Mouse (Mus musculus) lung, postnatal 0 days (tissue): ENCODE measurements at regions not wholly inside any gene's neighbourhood (a gene's known extent, or its start where the extent isn't known, plus 50 kb on each side); places are given as distances from the start of the nearest gene placed in this dataset.

Experiments used
- ATAC-seq: fragments of 200-750 bp; cut with Nextera tagmentation; 2 replicates; pipeline ENCODE4 v1.8.0; 2017; ENCODE audit warnings: moderate library complexity
- DNase-seq: peaks from one replicate; pipeline ENCODE4 v3.0.0-alpha.2; 2016; ENCODE audit warnings: low spot score
- H3K27ac ChIP-seq: fragments of 300-500 bp; sonication (generic); 2 replicates; pipeline ENCODE4 v1.5.1; 2014; ENCODE audit warnings: antibody characterized with exemption, mild to moderate bottlenecking, low read length, mixed read lengths
- H3K27me3 ChIP-seq: fragments of 300-500 bp; sonication (generic); replicated peaks from 2 replicates; pipeline ENCODE4 v1.6.1; 2014; ENCODE audit warnings: low read length, mixed read lengths; ENCODE audit not compliant: insufficient read depth
- H3K36me3 ChIP-seq: fragments of 300-500 bp; sonication (generic); 2 replicates; pipeline ENCODE4 v1.6.1; 2014; ENCODE audit warnings: low read length, mixed read lengths; ENCODE audit not compliant: insufficient read depth
- H3K4me1 ChIP-seq: fragments of 300-500 bp; sonication (generic); 2 replicates; pipeline ENCODE4 v1.6.1; 2014; ENCODE audit warnings: antibody characterized with exemption, low read depth, low read length, mixed read lengths; ENCODE audit not compliant: insufficient read depth
- H3K4me2 ChIP-seq: fragments of 300-500 bp; sonication (generic); replicated peaks from 2 replicates; pipeline ENCODE4 v1.6.1; 2014; ENCODE audit warnings: low read depth, mild to moderate bottlenecking, low read length, moderate library complexity, mixed read lengths
- H3K4me3 ChIP-seq: fragments of 300-500 bp; sonication (generic); 2 replicates; pipeline ENCODE4 v1.5.1; 2014; ENCODE audit warnings: low read depth, low read length
- H3K9ac ChIP-seq: fragments of 300-500 bp; sonication (generic); replicated peaks from 2 replicates; pipeline ENCODE4 v1.6.1; 2014; ENCODE audit warnings: low read depth, mild to moderate bottlenecking
- H3K9me3 ChIP-seq: fragments of 300-500 bp; sonication (generic); 2 replicates; pipeline ENCODE4 v1.6.1; 2016; ENCODE audit warnings: low read length, mixed read lengths
- CTCF ChIP-seq: IDR thresholded peaks from 2 replicates; pipeline ENCODE4 v1.5.1; 2016; ENCODE audit warnings: antibody characterized with exemption, mild to moderate bottlenecking
- EP300 ChIP-seq: IDR thresholded peaks from 2 replicates; pipeline ENCODE4 v1.6.1; 2016; ENCODE audit warnings: antibody characterized with exemption, mild to moderate bottlenecking, control low read depth
- WGBS: fragments of 180-500 bp; shearing (Covaris S2); extraction: QIAGEN DNeasy Blood & Tissue Kit; methylation state at CpG from one replicate; pipeline ENCODE4 v1.1.7; 2014; 5-methylcytosine and 5-hydroxymethylcytosine counted together

DNA sequence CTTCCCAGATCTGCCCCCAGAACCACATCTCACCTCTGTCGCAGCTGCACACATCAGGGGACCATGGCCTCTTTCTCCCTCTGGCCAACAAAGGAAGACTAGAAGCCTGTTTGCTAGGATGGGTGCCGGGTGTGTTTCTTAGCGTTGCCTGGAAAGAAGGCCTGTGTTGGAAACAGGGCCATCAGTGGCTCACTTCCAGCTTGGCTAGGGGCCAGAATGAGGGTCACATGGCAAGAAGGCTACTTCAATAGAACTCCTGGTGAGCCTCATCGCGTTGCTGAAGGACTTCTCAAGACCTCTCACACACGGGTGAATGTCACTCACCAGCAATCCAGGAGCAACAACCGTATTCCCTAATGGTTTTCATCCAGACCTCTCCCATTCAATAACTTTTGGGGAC lies 115.0 kb downstream of the Tle3 start:
- H3K9ac ChIP-seq = no peak overlapping the region
- no peak overlapping the region for H3K27ac ChIP-seq
- no peak for DNase-seq
- H3K9me3 ChIP-seq = no peaks in the 10 kb centered on the region
- no peak overlapping the region for H3K4me3 ChIP-seq
- no peaks in the 10 kb centered on the region for H3K27me3 ChIP-seq
- no peak for TF ChIP-seq CTCF
- no peak overlapping the region for H3K4me2 ChIP-seq
- H3K4me1 ChIP-seq = no peaks in the 10 kb centered on the region
- 51% methylated on average over 7 of the region's 7 CpGs for WGBS
- ATAC-seq = no peak
- H3K36me3 ChIP-seq = no peaks in the 10 kb centered on the region

DNA sequence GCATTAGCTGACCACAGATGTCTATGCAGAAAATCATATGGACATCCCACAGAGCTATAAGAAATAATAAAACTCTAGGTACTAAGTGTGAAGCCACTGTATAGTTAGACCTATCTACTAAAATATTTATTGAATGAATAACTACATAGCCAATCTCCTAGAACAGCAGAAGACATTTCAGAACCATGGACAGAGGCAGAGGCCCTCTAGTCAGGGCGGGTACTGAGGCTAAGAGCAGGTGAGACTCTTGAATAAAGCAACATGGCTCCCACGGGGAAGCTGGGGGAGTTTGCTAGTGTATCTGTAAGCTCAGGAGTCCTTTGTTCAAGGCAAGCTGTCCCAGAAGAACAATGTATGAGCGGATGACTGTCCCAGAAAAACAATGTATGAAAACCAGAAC lies 112.2 kb downstream of the Tle3 start:
- no peaks in the 10 kb centered on the region for H3K9me3 ChIP-seq
- 20% methylated on average over 3 of the region's 3 CpGs for WGBS
- no peak overlapping the region for H3K9ac ChIP-seq
- ATAC-seq (no peak), DNase-seq (peak; percentile 67)
- H3K27me3 ChIP-seq = no peaks in the 10 kb centered on the region
- no peaks in the 10 kb centered on the region for H3K4me1 ChIP-seq
- no peak overlapping the region for H3K4me3 ChIP-seq
- no peak overlapping the region for H3K4me2 ChIP-seq
- no peak for TF ChIP-seq EP300
- no peak for TF ChIP-seq CTCF
- H3K27ac ChIP-seq = no peak overlapping the region
- no peaks in the 10 kb centered on the region for H3K36me3 ChIP-seq

- ATAC-seq (no peak), DNase-seq (no peak)
- 0 out of 2 replicates have a peak, but pooled peaks cover 13% of the 10 kb centered on the region for H3K27me3 ChIP-seq
- no peak overlapping the region for H3K4me3 ChIP-seq
- H3K4me2 ChIP-seq = no peak overlapping the region
- no peak overlapping the region for H3K27ac ChIP-seq
- 44% methylated on average over 6 of the region's 6 CpGs for WGBS
- no peaks in the 10 kb centered on the region for H3K4me1 ChIP-seq
- H3K9me3 ChIP-seq = no peaks in the 10 kb centered on the region
- no peak for TF ChIP-seq CTCF
- no peak for TF ChIP-seq EP300
- H3K36me3 ChIP-seq = no peaks in the 10 kb centered on the region
- H3K9ac ChIP-seq = no peak overlapping the region
These were observed 107.5 kb downstream of the Tle3 start for GRCm38 (mm10) chr9:61479626-61480025.

DNA sequence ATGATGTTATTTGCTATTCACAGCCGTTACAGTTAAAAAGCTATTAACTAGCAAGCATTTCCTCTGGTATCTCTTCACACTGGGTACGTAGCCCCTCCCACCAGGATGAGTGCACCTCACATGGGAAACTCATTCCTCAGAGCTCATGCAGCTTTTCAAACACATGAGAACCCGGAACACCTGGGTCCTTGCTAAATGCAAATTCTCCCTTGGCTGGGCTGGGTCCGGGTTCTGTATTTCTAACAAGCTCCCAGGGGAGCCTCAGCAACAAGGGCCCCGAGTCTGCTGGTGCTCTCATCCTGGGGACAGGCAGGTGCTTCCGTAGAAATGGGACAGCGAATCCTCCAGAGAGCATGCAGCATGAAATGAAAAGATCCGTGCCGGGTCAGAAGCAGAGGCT lies 106.7 kb downstream of the Tle3 start:
- DNase-seq (no peak), ATAC-seq (no peak)
- 29% methylated on average over 9 of the region's 9 CpGs for WGBS

DNA sequence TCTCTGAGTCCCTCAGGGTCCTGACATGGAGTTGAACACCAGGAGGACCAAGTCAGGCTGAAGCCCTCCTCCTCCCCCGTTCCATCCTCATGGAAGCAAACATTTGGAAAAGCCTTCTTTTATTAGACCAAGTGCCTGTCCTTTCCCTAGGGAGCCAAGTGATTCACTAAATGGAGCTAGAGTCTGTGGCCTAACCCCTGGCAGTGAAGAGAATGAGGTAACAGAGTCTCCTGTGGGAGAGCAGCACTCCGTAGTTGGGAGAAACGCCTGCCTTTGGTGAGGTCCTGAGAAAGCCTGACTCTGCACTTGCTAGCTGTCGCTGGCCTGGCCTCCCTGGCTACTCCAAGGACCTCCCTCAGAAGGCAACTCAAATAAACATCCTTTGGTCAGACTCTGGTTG lies 104.2 kb downstream of the Tle3 start:
- Histone ChIP-seq H3K27ac (no peak overlapping the region), H3K9me3 (no peaks in the 10 kb centered on the region), H3K9ac (no peak overlapping the region), H3K4me3 (no peak overlapping the region), H3K27me3 (0 out of 2 replicates have a peak, but pooled peaks cover 13% of the 10 kb centered on the region), H3K36me3 (no peaks in the 10 kb centered on the region), H3K4me2 (no peak overlapping the region), H3K4me1 (no peaks in the 10 kb centered on the region)
- TF ChIP-seq CTCF (no peak), EP300 (no peak)
- no peak for DNase-seq
- WGBS = 30% methylated on average over 4 of the region's 4 CpGs
- ATAC-seq = no peak

More for the DNA sequence above, 106.7 kb downstream of the Tle3 start:
- Histone ChIP-seq H3K9ac (no peak overlapping the region), H3K27me3 (0 out of 2 replicates have a peak, but pooled peaks cover 13% of the 10 kb centered on the region), H3K4me2 (no peak overlapping the region), H3K4me3 (no peak overlapping the region), H3K9me3 (no peaks in the 10 kb centered on the region), H3K36me3 (no peaks in the 10 kb centered on the region), H3K4me1 (no peaks in the 10 kb centered on the region), H3K27ac (no peak overlapping the region)
- TF ChIP-seq EP300 = no peak

- Histone ChIP-seq H3K36me3 (no peaks in the 10 kb centered on the region), H3K9ac (no peak overlapping the region), H3K9me3 (no peaks in the 10 kb centered on the region), H3K4me3 (no peak overlapping the region), H3K27me3 (peaks cover 4% of the 10 kb centered on the region; the same call in 1 of the 2 replicates), H3K4me2 (no peak overlapping the region), H3K27ac (no peak overlapping the region), H3K4me1 (no peaks in the 10 kb centered on the region)
- 58% methylated on average over 6 of the region's 6 CpGs for WGBS
- ATAC-seq = no peak
- TF ChIP-seq CTCF (no peak), EP300 (no peak)
- no peak for DNase-seq
These were observed 98.8 kb downstream of the Tle3 start for GRCm38 (mm10) chr9:61470815-61471505.
